Mouse (Mus musculus): Measurements from ENCODE around the gene Pla2g3. TPM values are rescaled to one million over a fixed set of nuclear protein-coding genes. Genes with fewer than 3 reads are reported as not detected.

Pla2g3 gene
- polyA plus RNA-seq, 1 experiment from 2014 or later, result 1.6 TPM

GRCm38 (mm10) chr11:3523840-3524582 is 35.9 kb downstream of the Pla2g3 start:
- H3K4me2 ChIP-seq, result no peak overlapping the region
- no peak for ATAC-seq (ENCODE audit: low FRiP score, low read depth)
- H3K4me3 ChIP-seq, result no peak overlapping the region
- no peaks in the 10 kb centered on the region for H3K4me1 ChIP-seq (replicated peaks)
- H3K27ac ChIP-seq (replicated peaks), result no peak overlapping the region
- 84% methylated on average over 7 of the region's 7 CpGs for WGBS
- no peaks in the 10 kb centered on the region for H3K27me3 ChIP-seq
- H3K9ac ChIP-seq, result no peak overlapping the region
- no peaks in the 10 kb centered on the region for H3K9me3 ChIP-seq
- H3K36me3 ChIP-seq, result no peaks in the 10 kb centered on the region

DNA sequence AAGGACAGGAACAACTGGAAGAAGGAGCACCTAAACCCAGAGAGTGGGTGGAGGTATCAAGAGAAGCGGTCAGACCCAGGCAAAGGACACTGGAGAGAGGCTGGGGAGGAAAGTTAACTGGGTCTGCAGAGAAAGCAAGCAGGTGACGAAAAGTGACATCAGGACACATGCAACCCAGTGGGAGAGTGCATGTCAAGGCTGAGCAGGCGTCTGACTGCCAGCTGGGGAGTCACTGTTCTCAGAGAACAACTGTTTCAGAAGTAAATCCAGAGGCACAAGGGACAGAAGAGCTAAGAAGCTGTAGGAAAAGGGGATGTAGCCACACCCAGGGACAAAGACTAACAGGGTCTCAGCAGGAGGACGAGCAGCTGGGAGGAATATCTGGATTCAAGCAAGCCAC is 37.5 kb downstream of the Pla2g3 start:
- Histone ChIP-seq H3K9ac (no peak overlapping the region), H3K4me1 (replicated peaks) (no peaks in the 10 kb centered on the region), H3K27me3 (no peaks in the 10 kb centered on the region), H3K9me3 (no peaks in the 10 kb centered on the region), H3K4me3 (no peak overlapping the region), H3K36me3 (no peaks in the 10 kb centered on the region), H3K4me2 (no peak overlapping the region), H3K27ac (replicated peaks) (no peak overlapping the region)
- 83% methylated on average over 4 of the region's 4 CpGs for WGBS
- ATAC-seq (ENCODE audit: low FRiP score, low read depth), result no peak

GRCm38 (mm10) chr11:3526207-3526606 is 38.1 kb downstream of the Pla2g3 start:
- Histone ChIP-seq H3K4me3 (no peak overlapping the region), H3K9me3 (no peaks in the 10 kb centered on the region), H3K27me3 (no peaks in the 10 kb centered on the region), H3K4me2 (no peak overlapping the region), H3K36me3 (no peaks in the 10 kb centered on the region), H3K4me1 (replicated peaks) (no peaks in the 10 kb centered on the region), H3K27ac (replicated peaks) (no peak overlapping the region), H3K9ac (no peak overlapping the region)
- 84% methylated on average over 9 of the region's 9 CpGs for WGBS
- ATAC-seq (ENCODE audit: low FRiP score, low read depth), result no peak

DNA sequence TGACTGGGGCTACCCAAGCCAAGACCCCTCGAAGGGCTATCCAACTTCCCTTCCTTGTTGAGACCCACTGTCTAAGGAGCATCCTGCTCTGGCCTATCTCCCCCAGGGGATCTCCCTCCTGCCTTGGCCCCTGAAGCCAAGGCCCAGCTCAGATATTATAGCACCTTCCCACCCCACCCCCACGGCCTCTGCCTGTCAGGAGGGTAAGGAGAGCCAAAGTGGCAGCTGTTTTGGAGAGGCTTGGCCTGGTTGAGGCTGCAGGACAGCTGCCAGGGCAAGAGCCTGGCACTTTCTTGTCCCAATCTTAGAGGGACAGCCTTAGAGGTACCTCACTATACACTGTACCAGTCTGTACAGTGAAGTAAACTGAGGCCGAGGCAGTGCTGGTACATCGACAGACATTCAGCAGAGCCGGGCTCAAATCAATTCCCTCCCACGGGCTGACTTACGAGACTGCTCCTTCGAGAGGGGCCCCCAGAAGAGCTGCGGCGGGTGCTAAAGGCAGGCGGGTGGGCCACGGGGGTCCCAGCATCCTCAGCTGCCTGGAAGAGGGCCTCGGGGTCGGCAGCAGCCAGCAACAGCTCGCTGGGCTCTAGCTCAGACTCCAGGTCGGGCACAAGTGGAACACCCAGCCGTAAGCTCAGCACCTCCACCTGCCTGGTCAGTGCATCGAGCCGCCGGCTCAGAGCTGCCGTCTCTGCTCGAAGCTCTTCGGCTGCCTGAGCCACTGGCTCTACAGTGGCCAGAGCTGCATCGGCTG is 39.1 kb downstream of the Pla2g3 start:
- Histone ChIP-seq H3K4me1 (replicated peaks) (no peaks in the 10 kb centered on the region), H3K4me3 (no peak overlapping the region), H3K36me3 (no peaks in the 10 kb centered on the region), H3K4me2 (no peak overlapping the region), H3K9me3 (no peaks in the 10 kb centered on the region), H3K27ac (replicated peaks) (no peak overlapping the region), H3K27me3 (no peaks in the 10 kb centered on the region), H3K9ac (no peak overlapping the region)
- 90% methylated on average over 24 of the region's 24 CpGs for WGBS
- ATAC-seq (ENCODE audit: low FRiP score, low read depth), result no peak

DNA sequence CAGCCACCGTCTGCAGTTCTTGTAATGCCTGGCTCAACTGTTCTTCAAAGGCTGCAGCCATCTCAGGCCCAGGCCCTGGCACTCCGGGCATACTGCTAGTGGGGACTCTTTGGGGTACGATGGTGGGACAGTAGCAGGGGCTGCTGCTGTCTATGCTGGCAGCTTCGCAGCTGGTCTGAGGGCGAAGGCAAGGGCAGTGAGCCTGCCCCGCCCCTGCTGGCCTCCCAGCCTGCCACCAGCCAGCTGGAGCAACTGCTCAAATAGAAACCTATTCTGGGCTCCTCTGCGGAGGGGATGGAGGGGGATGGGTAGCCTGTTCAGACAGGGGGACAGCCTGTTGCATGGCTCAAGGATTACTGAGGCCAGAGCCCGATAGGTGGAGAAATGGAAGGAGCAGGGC is 39.7 kb downstream of the Pla2g3 start:
- Histone ChIP-seq H3K4me2 (no peak overlapping the region), H3K4me3 (no peak overlapping the region), H3K4me1 (replicated peaks) (no peaks in the 10 kb centered on the region), H3K27ac (replicated peaks) (no peak overlapping the region), H3K36me3 (no peaks in the 10 kb centered on the region), H3K9ac (no peak overlapping the region), H3K9me3 (no peaks in the 10 kb centered on the region), H3K27me3 (no peaks in the 10 kb centered on the region)
- no peak for ATAC-seq (ENCODE audit: low FRiP score, low read depth)
- 76% methylated on average over 8 of the region's 8 CpGs for WGBS

GRCm38 (mm10) chr11:3528208-3528607 is 40.1 kb downstream of the Pla2g3 start:
- H3K4me2 ChIP-seq, result no peak overlapping the region
- H3K4me1 ChIP-seq (replicated peaks), result no peaks in the 10 kb centered on the region
- H3K27ac ChIP-seq (replicated peaks), result no peak overlapping the region
- 91% methylated on average over 6 of the region's 6 CpGs for WGBS
- H3K36me3 ChIP-seq, result no peaks in the 10 kb centered on the region
- no peaks in the 10 kb centered on the region for H3K9me3 ChIP-seq
- no peaks in the 10 kb centered on the region for H3K27me3 ChIP-seq
- no peak for ATAC-seq (ENCODE audit: low FRiP score, low read depth)
- H3K9ac ChIP-seq, result no peak overlapping the region
- H3K4me3 ChIP-seq, result no peak overlapping the region

DNA sequence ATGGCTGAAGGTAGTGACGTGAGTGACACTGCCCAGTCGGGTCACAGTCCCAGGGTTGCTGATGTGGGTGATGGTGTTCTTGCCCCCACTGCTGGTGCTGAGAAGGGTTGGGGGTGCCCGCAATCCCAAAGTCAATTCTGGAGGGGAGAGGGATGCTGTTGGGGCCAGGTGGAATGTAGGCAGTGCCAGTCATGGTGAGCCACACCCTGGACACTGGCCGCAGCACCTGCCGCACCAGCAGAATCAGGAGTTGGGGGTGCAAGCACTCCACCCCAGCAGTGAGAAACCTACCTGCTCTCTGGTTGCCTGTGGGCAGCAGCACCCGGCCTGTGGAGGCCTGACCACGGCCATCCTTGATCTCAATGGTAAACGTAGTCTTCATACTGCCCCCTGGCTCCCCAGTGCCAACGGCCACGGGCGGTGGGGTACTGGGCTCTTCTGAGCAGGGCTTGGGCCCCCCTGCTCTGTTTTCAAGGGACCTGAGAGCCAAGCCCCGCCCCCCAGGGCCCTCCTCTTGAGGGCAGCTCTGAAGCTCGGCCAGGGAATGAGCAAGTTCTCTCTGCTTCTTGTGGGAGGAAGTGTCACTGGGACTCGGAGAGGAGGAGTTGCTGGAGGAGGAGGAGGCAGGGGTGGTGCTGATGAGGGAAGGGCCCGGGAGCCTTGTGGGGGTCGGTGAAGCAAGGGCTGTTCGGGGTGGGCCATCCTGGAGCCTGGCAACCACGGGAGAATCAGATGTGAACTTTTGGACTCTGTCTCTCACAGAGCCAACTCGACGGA is 41.6 kb downstream of the Pla2g3 start:
- ATAC-seq (ENCODE audit: low FRiP score, low read depth), result no peak
- H3K27ac ChIP-seq (replicated peaks), result no peak overlapping the region
- 80% methylated on average over 20 of the region's 20 CpGs for WGBS
- H3K9me3 ChIP-seq, result no peaks in the 10 kb centered on the region
- no peaks in the 10 kb centered on the region for H3K36me3 ChIP-seq
- H3K9ac ChIP-seq, result no peak overlapping the region
- H3K4me3 ChIP-seq, result no peak overlapping the region
- no peaks in the 10 kb centered on the region for H3K4me1 ChIP-seq (replicated peaks)
- no peaks in the 10 kb centered on the region for H3K27me3 ChIP-seq
- H3K4me2 ChIP-seq, result no peak overlapping the region

GRCm38 (mm10) chr11:3530731-3531130 is 42.6 kb downstream of the Pla2g3 start:
- H3K27ac ChIP-seq (replicated peaks), result no peak overlapping the region
- no peaks in the 10 kb centered on the region for H3K36me3 ChIP-seq
- WGBS, result 93% methylated on average over 3 of the region's 3 CpGs
- no peaks in the 10 kb centered on the region for H3K27me3 ChIP-seq
- H3K4me3 ChIP-seq, result no peak overlapping the region
- H3K9ac ChIP-seq, result no peak overlapping the region
- no peak overlapping the region for H3K4me2 ChIP-seq
- peaks cover 10% of the 10 kb centered on the region for H3K4me1 ChIP-seq (replicated peaks)
- no peaks in the 10 kb centered on the region for H3K9me3 ChIP-seq
- ATAC-seq (ENCODE audit: low FRiP score, low read depth), result no peak

GRCm38 (mm10) chr11:3531634-3532033 is 43.5 kb downstream of the Pla2g3 start:
- ATAC-seq (ENCODE audit: low FRiP score, low read depth), result no peak
- H3K4me2 ChIP-seq, result no peak overlapping the region
- no peak overlapping the region for H3K4me3 ChIP-seq
- H3K4me1 ChIP-seq (replicated peaks), result peaks cover 16% of the 10 kb centered on the region
- no peaks in the 10 kb centered on the region for H3K9me3 ChIP-seq
- 81% methylated on average over 6 of the region's 6 CpGs for WGBS
- H3K36me3 ChIP-seq, result no peaks in the 10 kb centered on the region
- H3K27me3 ChIP-seq, result no peaks in the 10 kb centered on the region
- H3K9ac ChIP-seq, result no peak overlapping the region
- no peak overlapping the region for H3K27ac ChIP-seq (replicated peaks)

GRCm38 (mm10) chr11:3532101-3532931 is 44.2 kb downstream of the Pla2g3 start:
- no peak for ATAC-seq (ENCODE audit: low FRiP score, low read depth)
- H3K27ac ChIP-seq (replicated peaks), result no peak overlapping the region
- no peak overlapping the region for H3K4me2 ChIP-seq
- no peaks in the 10 kb centered on the region for H3K9me3 ChIP-seq
- peaks cover 16% of the 10 kb centered on the region for H3K4me1 ChIP-seq (replicated peaks)
- no peak overlapping the region for H3K4me3 ChIP-seq
- no peaks in the 10 kb centered on the region for H3K36me3 ChIP-seq
- H3K9ac ChIP-seq, result no peak overlapping the region
- no peaks in the 10 kb centered on the region for H3K27me3 ChIP-seq
- WGBS, result 92% methylated on average over 16 of the region's 16 CpGs

DNA sequence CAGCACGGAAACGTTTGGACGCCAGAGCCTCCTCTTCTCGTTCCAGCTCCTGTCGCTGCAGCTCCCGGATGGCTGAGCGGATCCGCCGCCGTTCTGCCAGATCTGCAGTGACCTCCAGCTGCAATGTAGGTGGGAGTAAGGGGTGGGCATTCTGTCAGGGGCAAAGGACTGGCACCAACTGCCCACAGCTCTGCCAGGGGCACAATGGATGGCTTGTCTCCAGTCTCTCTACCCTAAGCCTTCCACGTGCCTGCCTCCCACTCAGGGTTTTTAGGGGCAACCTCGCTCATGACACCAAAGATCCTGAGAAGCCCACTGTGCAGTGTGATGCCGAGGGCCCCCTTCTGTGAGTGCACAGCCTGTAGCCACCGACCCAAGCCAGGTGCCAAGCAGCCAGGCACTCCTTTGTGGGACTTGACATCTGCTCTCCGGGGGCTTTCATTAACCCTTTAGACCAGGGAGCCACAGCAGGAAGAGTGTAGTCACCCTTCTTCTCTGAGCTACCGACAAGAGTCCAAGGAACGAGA is 45.4 kb downstream of the Pla2g3 start:
- Histone ChIP-seq H3K9ac (no peak overlapping the region), H3K27me3 (no peaks in the 10 kb centered on the region)
- WGBS, result 86% methylated on average over 17 of the region's 17 CpGs

More for the DNA sequence above, 45.4 kb downstream of the Pla2g3 start:
- ATAC-seq (ENCODE audit: low FRiP score, low read depth), result no peak
- Histone ChIP-seq H3K27ac (replicated peaks) (no peak overlapping the region), H3K36me3 (no peaks in the 10 kb centered on the region), H3K4me2 (no peak overlapping the region), H3K4me3 (no peak overlapping the region), H3K9me3 (no peaks in the 10 kb centered on the region), H3K4me1 (replicated peaks) (peaks cover 19% of the 10 kb centered on the region)

Data from hindbrain, embryonic 15.5 days (tissue).